Mouse (Mus musculus) activated CD4-positive, CD25-positive, alpha-beta regulatory T cell, adult 4 months (primary cell): ENCODE data around the gene Ppp1r9a. TPM values are rescaled to one million over a fixed set of nuclear protein-coding genes. Genes with fewer than 3 reads are reported as not detected.

Source experiments
- polyA plus RNA-seq, 2 experiments: library from polyadenylated mRNA; unstranded; fragments of 100-300 nt; shearing (Covaris generic); gene quantifications; one replicate each; pipeline ENCODE4 v1.2.1; 2017

Ppp1r9a gene
- polyA plus RNA-seq, 2 experiments from 2014 or later, result 0.25 TPM; not detected in 1

Other genes starting within 250 kb of the Ppp1r9a start
- gene Sgce, start 155.7 kb upstream of the Ppp1r9a start, polyA plus RNA-seq, result under 1 TPM in 1 of 2 experiments, not detected in 1; 0.54 TPM
- under 1 TPM in 1 of 2 experiments, not detected in 1; 0.08 TPM for gene Peg10, start 155.6 kb upstream of the Ppp1r9a start, polyA plus RNA-seq